Mouse (Mus musculus): ENCODE data around the gene Mpzl3. TPM values are rescaled to one million over a fixed set of nuclear protein-coding genes. Genes with fewer than 3 reads are reported as not detected.

The Mpzl3 gene
- polyA plus RNA-seq, 1 experiment from 2014 or later, result 0.75 TPM

- Histone ChIP-seq H3K4me2 (ENCODE audit: low read length) (no peak overlapping the region; the same call in 1 of the 2 replicates), H3K9me3 (replicated peaks; ENCODE audit: control insufficient read depth, low read length, poor library complexity, severe bottlenecking) (no peaks in the 10 kb centered on the region), H3K27ac (ENCODE audit: low read length) (no peak overlapping the region), H3K9ac (ENCODE audit: low read depth, low read length) (no peak overlapping the region), H3K4me1 (ENCODE audit: control insufficient read depth, insufficient read depth, low read length) (peaks cover 32% of the 10 kb centered on the region), H3K27me3 (ENCODE audit: control insufficient read depth, insufficient read depth, low read depth, low read length) (no peaks in the 10 kb centered on the region), H3K4me3 (ENCODE audit: low read depth, low read length) (no peak overlapping the region), H3K36me3 (ENCODE audit: control insufficient read depth, insufficient read depth, low read length) (peaks cover 4% of the 10 kb centered on the region; the same call in 1 of the 2 replicates)
- 84% methylated on average over 6 of the region's 6 CpGs for WGBS
- ATAC-seq, result no peak
These were observed 65.6 kb downstream of the Mpzl3 start for GRCm38 (mm10) chr9:45120567-45120966.

- Histone ChIP-seq H3K9ac (ENCODE audit: low read depth, low read length) (no peak overlapping the region), H3K4me3 (ENCODE audit: low read depth, low read length) (no peak overlapping the region), H3K9me3 (replicated peaks; ENCODE audit: control insufficient read depth, low read length, poor library complexity, severe bottlenecking) (no peaks in the 10 kb centered on the region), H3K4me1 (ENCODE audit: control insufficient read depth, insufficient read depth, low read length) (peaks cover 30% of the 10 kb centered on the region), H3K27ac (ENCODE audit: low read length) (no peak overlapping the region), H3K27me3 (ENCODE audit: control insufficient read depth, insufficient read depth, low read depth, low read length) (no peaks in the 10 kb centered on the region), H3K4me2 (ENCODE audit: low read length) (no peak overlapping the region; the same call in 1 of the 2 replicates), H3K36me3 (ENCODE audit: control insufficient read depth, insufficient read depth, low read length) (peaks cover 7% of the 10 kb centered on the region; the same call in 1 of the 2 replicates)
- no peak for ATAC-seq
- 61% methylated on average over 6 of the region's 6 CpGs for WGBS
These were observed 66.0 kb downstream of the Mpzl3 start for GRCm38 (mm10) chr9:45121001-45121400.

DNA sequence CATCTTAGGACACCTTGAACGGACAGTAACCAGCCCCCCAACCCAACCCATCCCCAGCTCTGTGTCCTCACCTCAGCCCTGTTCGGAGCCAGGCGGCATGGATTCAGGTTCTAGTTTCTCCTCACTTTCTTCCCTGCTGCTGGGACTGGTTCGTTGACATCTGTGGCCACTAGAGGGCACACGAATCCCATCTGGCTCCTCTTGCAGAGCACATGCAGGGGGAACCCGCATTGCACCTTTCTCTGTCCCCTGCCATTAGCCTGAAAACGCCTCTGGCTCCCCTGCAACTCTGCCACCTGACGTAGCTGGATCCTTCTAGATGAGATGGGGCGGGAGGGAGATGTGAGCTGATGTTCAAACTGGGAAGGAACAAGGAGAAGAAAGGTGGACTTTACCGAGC is 66.8 kb downstream of the Mpzl3 start:
- no peaks in the 10 kb centered on the region for H3K9me3 ChIP-seq (replicated peaks; ENCODE audit: control insufficient read depth, low read length, poor library complexity, severe bottlenecking)
- peak overlapping the region; percentile 61 for H3K4me2 ChIP-seq (ENCODE audit: low read length)
- no peaks in the 10 kb centered on the region for H3K27me3 ChIP-seq (ENCODE audit: control insufficient read depth, insufficient read depth, low read depth, low read length)
- 2% methylated on average over 10 of the region's 10 CpGs for WGBS
- peaks cover 28% of the 10 kb centered on the region for H3K4me1 ChIP-seq (ENCODE audit: control insufficient read depth, insufficient read depth, low read length)
- H3K36me3 ChIP-seq (ENCODE audit: control insufficient read depth, insufficient read depth, low read length), result peaks cover 7% of the 10 kb centered on the region
- H3K9ac ChIP-seq (ENCODE audit: low read depth, low read length), result peak overlapping the region; percentile 43
- ATAC-seq, result peak; percentile 59; the same call in 1 of the 2 replicates
- no peak overlapping the region for H3K27ac ChIP-seq (ENCODE audit: low read length)
- H3K4me3 ChIP-seq (ENCODE audit: low read depth, low read length), result peak overlapping the region; percentile 26

GRCm38 (mm10) chr9:45122209-45122761 is 67.3 kb downstream of the Mpzl3 start:
- Histone ChIP-seq H3K4me2 (ENCODE audit: low read length) (peak overlapping the region; percentile 61), H3K27me3 (ENCODE audit: control insufficient read depth, insufficient read depth, low read depth, low read length) (no peaks in the 10 kb centered on the region), H3K4me1 (ENCODE audit: control insufficient read depth, insufficient read depth, low read length) (peaks cover 26% of the 10 kb centered on the region), H3K4me3 (ENCODE audit: low read depth, low read length) (peak overlapping the region; percentile 26; the same call in 1 of the 2 replicates), H3K36me3 (ENCODE audit: control insufficient read depth, insufficient read depth, low read length) (peaks cover 8% of the 10 kb centered on the region), H3K27ac (ENCODE audit: low read length) (no peak overlapping the region), H3K9me3 (replicated peaks; ENCODE audit: control insufficient read depth, low read length, poor library complexity, severe bottlenecking) (no peaks in the 10 kb centered on the region), H3K9ac (ENCODE audit: low read depth, low read length) (peak overlapping the region; percentile 43)
- 23% methylated on average over 9 of the region's 9 CpGs for WGBS
- ATAC-seq, result no peak

DNA sequence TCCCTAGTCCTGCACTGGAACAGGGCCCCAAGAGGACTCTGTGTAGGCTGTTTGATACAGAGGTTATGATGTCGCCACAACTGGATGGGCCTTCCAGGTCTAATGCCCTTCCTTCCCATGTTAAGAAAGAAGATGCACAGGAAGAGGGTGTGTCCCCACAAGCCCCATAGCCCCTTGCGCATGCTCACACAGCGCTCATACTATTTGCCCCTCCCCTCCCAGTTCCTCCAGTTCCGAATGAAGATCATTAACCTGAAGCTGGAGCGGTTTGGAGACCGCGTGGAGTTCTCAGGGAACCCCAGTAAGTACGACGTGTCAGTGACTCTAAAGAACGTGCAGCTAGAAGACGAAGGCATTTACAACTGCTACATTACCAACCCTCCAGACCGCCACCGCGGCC is 70.2 kb downstream of the Mpzl3 start:
- ATAC-seq, result no peak
- WGBS, result 97% methylated on average over 14 of the region's 14 CpGs
- Histone ChIP-seq H3K36me3 (ENCODE audit: control insufficient read depth, insufficient read depth, low read length) (peaks cover 10% of the 10 kb centered on the region), H3K27ac (ENCODE audit: low read length) (no peak overlapping the region), H3K27me3 (ENCODE audit: control insufficient read depth, insufficient read depth, low read depth, low read length) (no peaks in the 10 kb centered on the region), H3K9me3 (replicated peaks; ENCODE audit: control insufficient read depth, low read length, poor library complexity, severe bottlenecking) (no peaks in the 10 kb centered on the region), H3K4me1 (ENCODE audit: control insufficient read depth, insufficient read depth, low read length) (peaks cover 13% of the 10 kb centered on the region), H3K4me2 (ENCODE audit: low read length) (no peak overlapping the region), H3K9ac (ENCODE audit: low read depth, low read length) (no peak overlapping the region), H3K4me3 (ENCODE audit: low read depth, low read length) (no peak overlapping the region)

- peaks cover 5% of the 10 kb centered on the region for H3K4me1 ChIP-seq (ENCODE audit: control insufficient read depth, insufficient read depth, low read length)
- no peaks in the 10 kb centered on the region for H3K9me3 ChIP-seq (replicated peaks; ENCODE audit: control insufficient read depth, low read length, poor library complexity, severe bottlenecking)
- H3K4me3 ChIP-seq (ENCODE audit: low read depth, low read length), result no peak overlapping the region
- 57% methylated on average over 7 of the region's 7 CpGs for WGBS
- H3K36me3 ChIP-seq (ENCODE audit: control insufficient read depth, insufficient read depth, low read length), result peaks cover 10% of the 10 kb centered on the region
- H3K9ac ChIP-seq (ENCODE audit: low read depth, low read length), result no peak overlapping the region
- ATAC-seq, result no peak
- no peaks in the 10 kb centered on the region for H3K27me3 ChIP-seq (ENCODE audit: control insufficient read depth, insufficient read depth, low read depth, low read length)
- H3K4me2 ChIP-seq (ENCODE audit: low read length), result no peak overlapping the region
- H3K27ac ChIP-seq (ENCODE audit: low read length), result no peak overlapping the region
These were observed 72.0 kb downstream of the Mpzl3 start for GRCm38 (mm10) chr9:45126941-45127340.

Other genes starting within 250 kb of the Mpzl3 start
- gene Kmt2a, start 173.9 kb upstream of the Mpzl3 start, polyA plus RNA-seq (2015; fragmentation: Nextera tagmentation; extraction: Ambion mirVana), result 14.1 and 22.3 TPM in 2 replicates
- gene Atp5l, start 134.4 kb upstream of the Mpzl3 start, polyA plus RNA-seq (2015; fragmentation: Nextera tagmentation; extraction: Ambion mirVana), result 651 and 716 TPM in 2 replicates
- gene Ube4a, start 89.6 kb upstream of the Mpzl3 start, polyA plus RNA-seq (2015; fragmentation: Nextera tagmentation; extraction: Ambion mirVana), result 33.5 and 39.3 TPM in 2 replicates
- gene Cd3g, start 74.8 kb upstream of the Mpzl3 start, polyA plus RNA-seq (2015; fragmentation: Nextera tagmentation; extraction: Ambion mirVana), result not detected in 2 replicates
- not detected in 2 replicates for gene Cd3d, start 73.4 kb upstream of the Mpzl3 start, polyA plus RNA-seq (2015; fragmentation: Nextera tagmentation; extraction: Ambion mirVana)
- 0.07 TPM in 1 of 2 replicates, not detected in the other for gene Cd3e, start 45.6 kb upstream of the Mpzl3 start, polyA plus RNA-seq (2015; fragmentation: Nextera tagmentation; extraction: Ambion mirVana)
- gene Mpzl2, start 15.4 kb upstream of the Mpzl3 start, polyA plus RNA-seq (2015; fragmentation: Nextera tagmentation; extraction: Ambion mirVana), result 1.4 TPM in 2 replicates
- gene Jaml, start 24.0 kb downstream of the Mpzl3 start, polyA plus RNA-seq (2015; fragmentation: Nextera tagmentation; extraction: Ambion mirVana), result 0.29 and 0.32 TPM in 2 replicates
- gene Scn2b, start 62.6 kb downstream of the Mpzl3 start, polyA plus RNA-seq (2015; fragmentation: Nextera tagmentation; extraction: Ambion mirVana), result 10.0 and 11.3 TPM in 2 replicates
- 0.28 and 0.31 TPM in 2 replicates for gene Scn4b, start 83.2 kb downstream of the Mpzl3 start, polyA plus RNA-seq (2015; fragmentation: Nextera tagmentation; extraction: Ambion mirVana)
- 0.12 and 0.18 TPM in 2 replicates for gene BC049352, start 126.8 kb downstream of the Mpzl3 start, polyA plus RNA-seq (2015; fragmentation: Nextera tagmentation; extraction: Ambion mirVana)
- gene Tmprss4, start 148.9 kb downstream of the Mpzl3 start, polyA plus RNA-seq (2015; fragmentation: Nextera tagmentation; extraction: Ambion mirVana), result not detected in 2 replicates
- gene Il10ra, start 214.0 kb downstream of the Mpzl3 start, polyA plus RNA-seq (2015; fragmentation: Nextera tagmentation; extraction: Ambion mirVana), result 0.48 and 0.64 TPM in 2 replicates

Data from midbrain, embryonic 16.5 days (tissue).